Mouse (Mus musculus): ENCODE data around the gene 4930564D02Rik. TPM values are rescaled to one million over a fixed set of nuclear protein-coding genes. Genes with fewer than 3 reads are reported as not detected.

4930564D02Rik gene
- not detected in 2 replicates for total RNA-seq (2017)

DNA sequence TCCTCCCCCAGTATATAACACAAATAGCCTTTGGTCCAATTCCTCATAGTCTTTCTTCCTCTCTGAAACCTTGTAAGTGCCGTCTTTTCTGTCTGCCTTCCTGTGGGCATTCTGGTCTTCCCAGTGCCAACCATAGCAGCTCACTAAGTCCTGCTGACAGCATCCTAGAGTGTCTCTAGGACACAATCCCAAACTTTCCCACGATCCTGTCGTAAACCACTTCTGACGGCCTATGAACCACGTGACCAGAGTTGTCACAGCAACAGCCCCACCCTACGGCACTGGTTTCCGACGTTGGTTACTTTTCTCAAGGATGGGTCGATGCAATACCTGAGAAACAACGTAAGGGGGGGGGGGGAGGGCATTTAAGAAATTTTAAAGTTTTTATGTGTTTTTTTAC is at the start of gene 4930564D02Rik:
Gene 4930564D02Rik, plus strand, starts transcription at position 301 of the 400 bp plus-strand sequence.
- no peak for ATAC-seq (replicated peaks in 1 of 2; ENCODE audit: insufficient read depth in 1 of 2, low FRiP score in 2 of 2, low TSS enrichment in 1 of 2, low read depth in 1 of 2, poor library complexity in 2 of 2, severe bottlenecking in 2 of 2)

DNA sequence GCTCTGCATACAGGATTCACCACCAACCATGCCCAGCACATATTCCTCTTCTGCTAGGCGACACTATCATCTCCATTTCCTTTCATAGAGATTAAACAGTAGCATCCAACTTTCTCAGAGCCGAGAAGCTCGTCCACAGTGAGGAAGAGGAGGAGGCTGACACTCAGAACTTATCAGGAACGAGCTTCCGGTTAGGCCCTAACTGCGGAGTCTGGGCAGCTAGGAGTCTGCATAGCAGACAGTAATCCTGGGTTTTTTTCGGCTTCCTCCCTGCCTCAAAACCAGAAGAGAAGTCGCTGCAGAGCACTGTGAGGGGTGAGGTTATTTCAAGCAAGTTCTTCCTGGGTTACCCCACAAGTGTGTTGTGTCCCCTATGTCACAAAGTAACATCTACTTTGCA is 49.3 kb upstream of the 4930564D02Rik start:
- ATAC-seq (replicated peaks in 1 of 2; ENCODE audit: insufficient read depth in 1 of 2, low FRiP score in 2 of 2, low TSS enrichment in 1 of 2, low read depth in 1 of 2, poor library complexity in 2 of 2, severe bottlenecking in 2 of 2): no peak

DNA sequence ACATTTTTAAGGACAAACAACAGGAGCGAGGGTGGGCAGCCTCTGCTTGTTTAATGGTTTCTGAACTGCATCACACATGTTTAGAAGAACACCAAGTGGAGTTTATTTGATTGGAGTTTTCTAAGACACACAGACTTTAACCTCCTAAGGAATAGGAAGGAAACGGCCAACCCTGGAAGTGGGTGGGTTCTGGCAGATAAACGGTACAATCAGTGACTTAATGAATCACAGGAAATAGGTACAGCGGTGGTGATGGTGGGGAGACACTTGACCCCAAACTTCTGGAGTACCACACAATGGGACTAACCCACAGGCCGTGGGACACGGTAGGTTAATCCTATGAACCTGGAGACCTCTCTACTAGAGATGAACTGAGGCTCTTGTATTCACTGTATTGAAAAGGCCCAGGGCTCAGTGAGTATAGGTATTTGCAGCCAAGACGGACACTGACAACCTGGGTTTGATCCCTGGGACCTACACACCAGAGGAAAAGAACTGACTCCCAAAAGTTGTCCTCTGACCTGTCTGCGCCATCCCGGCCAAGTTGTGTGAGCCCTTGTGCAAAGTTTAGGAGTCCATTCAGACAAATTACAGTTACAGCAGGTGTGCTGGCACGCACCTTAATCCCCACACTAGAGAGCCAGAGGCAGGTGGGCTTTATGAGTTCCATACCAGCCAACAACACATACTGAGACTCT is 48.4 kb upstream of the 4930564D02Rik start:
- no peak for ATAC-seq (replicated peaks in 1 of 2; ENCODE audit: insufficient read depth in 1 of 2, low FRiP score in 2 of 2, low TSS enrichment in 1 of 2, low read depth in 1 of 2, poor library complexity in 2 of 2, severe bottlenecking in 2 of 2)

GRCm38 (mm10) chr3:105018783-105019105 is 47.9 kb upstream of the 4930564D02Rik start:
- no peak for ATAC-seq (replicated peaks in 1 of 2; ENCODE audit: insufficient read depth in 1 of 2, low FRiP score in 2 of 2, low TSS enrichment in 1 of 2, low read depth in 1 of 2, poor library complexity in 2 of 2, severe bottlenecking in 2 of 2)

- no peak for ATAC-seq (replicated peaks in 1 of 2; ENCODE audit: insufficient read depth in 1 of 2, low FRiP score in 2 of 2, low TSS enrichment in 1 of 2, low read depth in 1 of 2, poor library complexity in 2 of 2, severe bottlenecking in 2 of 2)
Measured at GRCm38 (mm10) chr3:105019826-105020692, 46.6 kb upstream of the 4930564D02Rik start.

DNA sequence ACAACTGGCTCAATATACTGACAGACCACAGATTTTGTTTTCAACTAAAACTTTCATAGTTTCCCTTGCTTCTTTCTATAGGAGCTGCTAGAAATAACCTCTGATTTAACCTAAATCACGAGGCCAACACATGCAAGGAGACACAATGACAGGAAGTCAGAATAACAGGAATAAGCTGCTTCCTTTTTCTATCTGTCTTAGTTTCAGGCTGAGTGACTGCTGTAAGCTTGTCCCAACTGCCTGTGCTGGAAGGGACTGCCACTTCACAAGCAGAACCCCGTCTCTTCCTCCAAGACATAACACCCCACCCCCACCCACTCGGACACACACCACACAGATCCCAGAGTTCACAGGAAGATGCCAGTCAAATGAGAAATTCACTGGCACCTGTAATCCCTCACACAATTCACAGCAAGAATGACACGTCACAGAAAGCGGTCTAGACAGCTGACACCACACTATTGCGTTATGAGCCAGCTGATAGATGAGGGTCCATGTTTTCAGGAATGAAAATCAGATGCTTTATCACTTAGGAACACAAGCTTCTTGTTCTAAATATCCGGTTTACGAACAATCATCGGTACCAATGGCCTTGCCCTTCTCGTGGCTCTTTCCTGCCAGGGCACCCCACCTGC is 43.2 kb upstream of the 4930564D02Rik start:
- ATAC-seq (replicated peaks in 1 of 2; ENCODE audit: insufficient read depth in 1 of 2, low FRiP score in 2 of 2, low TSS enrichment in 1 of 2, low read depth in 1 of 2, poor library complexity in 2 of 2, severe bottlenecking in 2 of 2): 0 out of 4 replicates have a peak, but pooled peaks of 1 of the 2 experiments have one; percentile 12

DNA sequence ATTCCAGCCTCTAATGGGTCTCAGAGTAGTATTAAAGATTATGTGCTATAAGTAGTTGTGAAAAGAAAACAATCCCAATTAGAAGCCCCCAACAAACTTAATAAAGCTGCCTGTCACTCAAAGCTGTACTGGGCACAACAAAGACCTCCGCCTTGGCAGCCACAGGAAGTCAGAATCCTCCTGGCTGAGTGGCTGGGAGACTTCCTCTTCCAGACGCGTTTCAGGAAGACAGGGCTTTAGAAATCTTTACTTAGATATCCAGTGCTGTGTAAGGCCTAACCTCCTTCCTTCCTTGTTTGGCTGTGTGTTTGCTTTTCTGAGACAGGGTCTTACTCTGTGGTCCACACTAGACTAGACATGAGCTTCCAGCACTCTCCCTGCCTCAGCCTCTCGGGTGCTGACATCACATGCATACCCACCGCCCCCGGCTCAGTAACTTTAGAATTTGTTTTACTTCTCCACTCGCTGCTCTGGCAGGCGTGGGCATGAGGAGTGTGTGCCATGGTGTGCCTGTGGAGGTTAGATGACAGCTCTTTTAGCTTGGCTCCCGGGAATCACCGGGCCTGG is 30.3 kb upstream of the 4930564D02Rik start:
- peak; percentile 32 to 48; a peak in 2 of 4 replicates for ATAC-seq (replicated peaks in 1 of 2; ENCODE audit: insufficient read depth in 1 of 2, low FRiP score in 2 of 2, low TSS enrichment in 1 of 2, low read depth in 1 of 2, poor library complexity in 2 of 2, severe bottlenecking in 2 of 2)

DNA sequence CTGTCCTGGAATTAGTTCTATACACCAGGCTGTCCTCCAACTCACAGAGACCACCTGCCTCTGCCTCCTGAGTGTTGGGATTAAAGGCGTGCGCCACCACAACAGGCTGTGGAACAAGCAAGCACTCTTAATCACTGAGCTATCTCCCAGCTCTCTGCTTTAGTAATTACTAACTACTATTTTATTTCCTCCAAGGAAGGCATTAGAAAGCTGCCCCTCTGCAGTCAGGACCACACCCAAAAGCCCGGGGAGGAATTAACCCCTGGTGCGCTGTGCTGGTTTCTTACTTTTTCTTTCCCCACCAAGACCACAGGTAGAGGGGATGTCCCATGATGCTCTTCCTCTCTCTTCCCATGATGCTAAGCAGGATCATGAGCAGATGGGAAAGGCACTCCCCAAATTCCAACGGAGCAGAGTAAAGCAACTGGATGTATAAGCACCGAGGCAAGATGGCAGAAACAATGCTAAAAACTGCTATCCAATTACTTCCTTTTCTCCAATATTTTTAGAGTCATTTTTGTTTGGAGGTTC is 29.3 kb upstream of the 4930564D02Rik start:
- ATAC-seq (replicated peaks in 1 of 2; ENCODE audit: insufficient read depth in 1 of 2, low FRiP score in 2 of 2, low TSS enrichment in 1 of 2, low read depth in 1 of 2, poor library complexity in 2 of 2, severe bottlenecking in 2 of 2): no peak

DNA sequence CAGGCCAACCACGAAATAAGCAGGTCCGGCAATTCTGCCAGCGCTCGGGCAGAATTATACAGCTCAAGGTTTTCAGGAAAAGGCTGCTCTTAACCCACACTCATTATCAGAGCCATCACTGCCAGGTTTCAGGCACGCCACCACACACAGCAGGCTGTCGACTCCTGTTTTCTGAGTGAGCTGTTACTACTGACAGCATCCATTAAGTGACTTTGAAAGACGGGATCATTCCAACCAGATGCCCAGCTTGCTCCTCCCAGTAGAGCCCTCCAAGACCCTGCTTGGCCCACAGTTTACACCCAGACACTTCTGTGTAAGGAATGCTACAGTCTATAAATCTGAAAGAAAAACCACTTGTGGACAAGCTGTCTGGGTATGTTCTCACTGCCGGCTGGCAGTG is 26.6 kb upstream of the 4930564D02Rik start:
- ATAC-seq (replicated peaks in 1 of 2; ENCODE audit: insufficient read depth in 1 of 2, low FRiP score in 2 of 2, low TSS enrichment in 1 of 2, low read depth in 1 of 2, poor library complexity in 2 of 2, severe bottlenecking in 2 of 2): no peak

DNA sequence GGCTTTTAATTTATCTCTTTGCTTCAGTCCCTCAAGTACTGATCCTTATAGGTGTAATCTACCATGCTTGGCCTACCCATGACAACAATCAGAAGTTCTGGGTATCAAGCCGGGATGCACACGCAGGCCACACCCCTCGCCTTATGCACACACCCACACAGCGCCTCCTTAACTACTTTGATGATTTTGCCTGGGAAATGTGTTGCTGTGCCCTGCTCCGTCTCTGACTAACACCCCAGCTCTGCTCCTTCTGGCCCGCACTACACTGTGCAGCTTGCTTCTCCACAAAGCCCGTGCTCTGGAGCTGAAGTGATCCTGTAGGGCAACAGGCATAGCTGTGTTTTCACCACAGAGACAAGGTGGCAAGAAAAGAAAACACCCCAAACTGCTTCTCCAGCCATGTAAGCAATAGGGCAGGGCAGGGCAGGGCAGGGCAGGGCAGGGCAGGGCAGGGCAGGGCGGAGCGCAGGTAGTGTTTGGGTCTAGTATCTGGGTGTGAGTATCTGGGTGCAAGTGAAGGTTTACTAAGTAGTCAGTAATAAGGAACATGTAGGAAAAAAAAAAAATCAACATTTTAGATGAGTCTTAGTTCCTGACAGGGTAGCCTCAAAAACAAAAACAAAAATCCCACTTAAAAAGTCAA is 25.5 kb upstream of the 4930564D02Rik start:
- no peak for ATAC-seq (replicated peaks in 1 of 2; ENCODE audit: insufficient read depth in 1 of 2, low FRiP score in 2 of 2, low TSS enrichment in 1 of 2, low read depth in 1 of 2, poor library complexity in 2 of 2, severe bottlenecking in 2 of 2)

DNA sequence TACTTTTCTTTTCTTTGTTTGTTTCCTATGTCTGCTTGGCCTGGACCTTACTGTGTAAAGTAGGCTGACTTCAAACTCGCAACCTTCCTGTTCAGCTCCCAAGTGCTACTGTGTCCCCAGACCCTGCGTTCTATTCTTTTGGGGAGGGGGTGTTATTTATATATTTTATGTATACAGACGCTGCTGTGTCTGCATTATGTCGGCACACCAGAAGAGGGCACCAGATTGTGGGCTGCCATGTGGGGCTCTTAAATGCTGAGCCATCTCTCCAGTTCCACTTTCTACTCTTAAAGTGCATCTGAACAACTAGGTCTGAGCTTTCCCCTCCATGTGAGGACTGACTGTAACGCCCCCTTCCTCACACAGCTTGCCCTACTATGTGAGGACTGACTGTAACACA is 22.9 kb upstream of the 4930564D02Rik start:
- no peak for ATAC-seq (replicated peaks in 1 of 2; ENCODE audit: insufficient read depth in 1 of 2, low FRiP score in 2 of 2, low TSS enrichment in 1 of 2, low read depth in 1 of 2, poor library complexity in 2 of 2, severe bottlenecking in 2 of 2)

DNA sequence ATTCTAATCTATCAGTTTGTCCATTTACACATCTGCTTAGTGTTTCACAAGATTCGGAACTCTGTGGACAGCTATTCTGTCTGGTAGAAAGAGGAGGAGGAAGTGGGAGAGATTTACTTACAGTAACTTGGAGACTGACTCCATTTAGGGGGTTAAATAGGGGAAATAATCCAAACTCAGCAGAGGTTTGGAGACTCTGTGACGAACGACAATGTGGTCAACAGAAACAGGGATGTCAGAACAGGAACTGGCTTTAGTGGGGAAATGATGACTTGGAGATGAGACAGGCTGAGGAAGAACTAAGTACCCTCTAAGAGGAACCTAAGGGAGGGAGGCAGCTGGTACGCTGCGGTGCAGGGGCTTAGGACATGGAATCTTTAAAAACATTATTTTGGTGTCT is 19.8 kb upstream of the 4930564D02Rik start:
- ATAC-seq (replicated peaks in 1 of 2; ENCODE audit: insufficient read depth in 1 of 2, low FRiP score in 2 of 2, low TSS enrichment in 1 of 2, low read depth in 1 of 2, poor library complexity in 2 of 2, severe bottlenecking in 2 of 2): peak; percentile 50 to 85

- ATAC-seq (replicated peaks in 1 of 2; ENCODE audit: insufficient read depth in 1 of 2, low FRiP score in 2 of 2, low TSS enrichment in 1 of 2, low read depth in 1 of 2, poor library complexity in 2 of 2, severe bottlenecking in 2 of 2): 0 out of 4 replicates have a peak, but pooled peaks have one; percentile 24 to 43
Measured at GRCm38 (mm10) chr3:105047616-105048015, 19.0 kb upstream of the 4930564D02Rik start.

GRCm38 (mm10) chr3:105049848-105050247 is 16.8 kb upstream of the 4930564D02Rik start:
- ATAC-seq (replicated peaks in 1 of 2; ENCODE audit: insufficient read depth in 1 of 2, low FRiP score in 2 of 2, low TSS enrichment in 1 of 2, low read depth in 1 of 2, poor library complexity in 2 of 2, severe bottlenecking in 2 of 2): no peak

- no peak for ATAC-seq (replicated peaks in 1 of 2; ENCODE audit: insufficient read depth in 1 of 2, low FRiP score in 2 of 2, low TSS enrichment in 1 of 2, low read depth in 1 of 2, poor library complexity in 2 of 2, severe bottlenecking in 2 of 2)
Measured at GRCm38 (mm10) chr3:105051103-105051502, 15.5 kb upstream of the 4930564D02Rik start.

GRCm38 (mm10) chr3:105052171-105052936 is 14.3 kb upstream of the 4930564D02Rik start:
- ATAC-seq (replicated peaks in 1 of 2; ENCODE audit: insufficient read depth in 1 of 2, low FRiP score in 2 of 2, low TSS enrichment in 1 of 2, low read depth in 1 of 2, poor library complexity in 2 of 2, severe bottlenecking in 2 of 2): no peak

All from hematopoietic stem cell, adult 5-6 weeks (primary cell).